Mouse (Mus musculus) forebrain, embryonic 12.5 days (tissue): Measurements from ENCODE around the gene Ahnak2. TPM values are rescaled to one million over a fixed set of nuclear protein-coding genes. Genes with fewer than 3 reads are reported as not detected.
A peak's percentile ranks its signal among the peaks of the same experiment; 100 is the strongest.

Experiments used
- ATAC-seq: fragments of 200-750 bp; cut with Nextera tagmentation; 2 replicates; pipeline ENCODE4 v1.8.0; 2017; ENCODE audit warnings: moderate TSS enrichment; ENCODE audit not compliant: low FRiP score
- H3K27ac ChIP-seq: fragments of 300-500 bp; sonication (generic); 2 replicates; pipeline ENCODE4 v1.5.1; 2016; ENCODE audit warnings: mild to moderate bottlenecking
- H3K27me3 ChIP-seq: fragments of 300-500 bp; sonication (generic); 2 replicates; pipeline ENCODE4 v1.6.1; 2016; ENCODE audit warnings: mild to moderate bottlenecking
- H3K36me3 ChIP-seq: fragments of 300-500 bp; sonication (generic); replicated peaks from 2 replicates; pipeline ENCODE4 v1.6.1; 2016; ENCODE audit warnings: mild to moderate bottlenecking
- H3K4me1 ChIP-seq: fragments of 300-500 bp; sonication (generic); 2 replicates; pipeline ENCODE4 v1.6.1; 2016
- H3K4me2 ChIP-seq: fragments of 300-500 bp; sonication (generic); 2 replicates; pipeline ENCODE4 v1.6.1; 2016; ENCODE audit warnings: mild to moderate bottlenecking, moderate library complexity
- H3K4me3 ChIP-seq: fragments of 300-500 bp; sonication (generic); replicated peaks from 2 replicates; pipeline ENCODE4 v1.5.1; 2016; ENCODE audit warnings: mild to moderate bottlenecking
- H3K9ac ChIP-seq: fragments of 300-500 bp; sonication (generic); 2 replicates; pipeline ENCODE4 v1.6.1; 2016; ENCODE audit warnings: mild to moderate bottlenecking
- H3K9me3 ChIP-seq: fragments of 300-500 bp; sonication (generic); 2 replicates; pipeline ENCODE4 v1.6.1; 2016
- WGBS: fragments of 180-500 bp; shearing (Covaris S2); methylation state at CpG from one replicate; pipeline ENCODE4 v1.1.7; 2016; 5-methylcytosine and 5-hydroxymethylcytosine counted together
- polyA plus RNA-seq: library from polyadenylated mRNA; unstranded; fragments of >200 nt; fragmentation: Nextera tagmentation; extraction: Ambion mirVana; gene quantifications from 2 replicates; pipeline ENCODE4 v1.2.1, GENCODE M21; 2016

Gene Ahnak2
- polyA plus RNA-seq, 1 experiment from 2014 or later = 0.19 TPM

- H3K9me3 ChIP-seq = no peaks in the 10 kb centered on the region
- H3K9ac ChIP-seq = no peak overlapping the region
- peaks cover 82% of the 10 kb centered on the region for H3K36me3 ChIP-seq
- no peak overlapping the region for H3K4me3 ChIP-seq
- H3K27ac ChIP-seq = no peak overlapping the region
- H3K4me1 ChIP-seq = no peaks in the 10 kb centered on the region
- no peak overlapping the region for H3K4me2 ChIP-seq
- ATAC-seq = no peak
- no peaks in the 10 kb centered on the region for H3K27me3 ChIP-seq
- WGBS = 92% methylated on average over 19 of the region's 19 CpGs
These were observed 67.4 kb downstream of the Ahnak2 start for GRCm38 (mm10) chr12:112734881-112735655.

DNA sequence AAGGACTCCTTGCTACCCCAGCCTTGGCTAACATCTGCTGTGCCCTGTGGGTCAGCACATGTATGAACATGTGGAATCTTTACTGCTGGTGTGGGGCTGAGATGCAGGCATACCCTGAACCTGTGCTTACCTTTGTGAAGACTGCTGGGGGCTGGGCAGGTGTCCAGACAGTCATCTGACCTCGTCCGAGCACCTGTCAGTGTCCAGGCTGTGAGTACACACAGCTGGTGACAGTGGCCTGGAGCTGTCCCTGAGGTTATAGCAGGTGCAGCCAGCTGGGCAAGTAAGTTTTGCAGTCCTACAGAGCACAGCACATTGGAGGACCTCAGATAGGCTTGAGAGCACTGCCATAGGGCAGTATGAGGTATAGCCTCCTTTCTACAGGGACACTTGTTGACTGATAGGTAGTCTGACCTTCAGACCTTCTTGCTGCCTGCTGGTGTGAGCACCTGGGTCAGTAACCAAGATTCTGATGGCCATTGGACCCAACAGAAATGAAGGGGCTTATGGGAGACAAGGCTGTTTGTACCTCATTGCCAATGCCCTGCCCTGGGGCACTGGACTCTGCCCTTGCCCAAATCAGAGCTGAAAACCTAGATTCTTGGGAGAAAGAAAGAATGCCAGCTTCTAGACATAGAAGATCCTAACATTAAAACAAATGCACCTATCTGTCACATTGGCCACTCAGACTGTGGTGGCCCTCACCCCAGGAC is 68.2 kb downstream of the Ahnak2 start:
- peaks cover 77% of the 10 kb centered on the region for H3K36me3 ChIP-seq
- WGBS = 87% methylated on average over 2 of the region's 2 CpGs
- no peak for ATAC-seq
- no peaks in the 10 kb centered on the region for H3K27me3 ChIP-seq
- H3K4me3 ChIP-seq = no peak overlapping the region
- no peak overlapping the region for H3K27ac ChIP-seq
- H3K9me3 ChIP-seq = no peaks in the 10 kb centered on the region
- no peak overlapping the region for H3K9ac ChIP-seq
- H3K4me1 ChIP-seq = no peaks in the 10 kb centered on the region
- H3K4me2 ChIP-seq = no peak overlapping the region

- H3K9me3 ChIP-seq = no peaks in the 10 kb centered on the region
- H3K4me1 ChIP-seq = peaks cover 2% of the 10 kb centered on the region; the same call in 1 of the 2 replicates
- no peak overlapping the region for H3K4me2 ChIP-seq
- no peak overlapping the region for H3K27ac ChIP-seq
- H3K4me3 ChIP-seq = no peak overlapping the region
- ATAC-seq = no peak
- H3K27me3 ChIP-seq = no peaks in the 10 kb centered on the region
- WGBS = 92% methylated on average over 10 of the region's 10 CpGs
- H3K36me3 ChIP-seq = peaks cover 61% of the 10 kb centered on the region
- no peak overlapping the region for H3K9ac ChIP-seq
These were observed 69.9 kb downstream of the Ahnak2 start for GRCm38 (mm10) chr12:112732591-112732990.

DNA sequence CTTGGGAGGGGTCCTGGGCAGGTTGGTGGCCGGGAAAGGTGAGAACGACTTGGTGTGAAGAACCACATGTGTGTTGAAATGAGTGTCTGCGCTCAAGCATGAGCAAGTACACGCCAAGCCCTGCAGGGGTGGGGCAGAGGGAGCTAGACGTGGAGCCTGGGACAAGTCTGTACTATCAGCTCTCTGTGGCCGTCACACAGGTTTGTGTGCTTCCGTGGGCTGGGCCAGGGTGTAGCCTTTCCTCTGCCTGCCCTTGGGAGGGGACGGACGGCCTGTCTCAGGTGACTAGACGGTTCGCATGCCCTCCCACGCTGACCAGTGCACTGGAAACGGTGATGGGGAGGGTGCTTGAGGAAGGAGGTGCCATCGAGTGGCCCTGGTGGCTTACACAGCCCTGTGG is 71.6 kb downstream of the Ahnak2 start:
- Histone ChIP-seq H3K36me3 (peaks cover 43% of the 10 kb centered on the region), H3K4me2 (no peak overlapping the region), H3K27ac (no peak overlapping the region), H3K4me1 (peaks cover 4% of the 10 kb centered on the region; the same call in 1 of the 2 replicates), H3K27me3 (no peaks in the 10 kb centered on the region), H3K9me3 (no peaks in the 10 kb centered on the region), H3K4me3 (no peak overlapping the region), H3K9ac (no peak overlapping the region)
- no peak for ATAC-seq
- WGBS = 86% methylated on average over 14 of the region's 14 CpGs

DNA sequence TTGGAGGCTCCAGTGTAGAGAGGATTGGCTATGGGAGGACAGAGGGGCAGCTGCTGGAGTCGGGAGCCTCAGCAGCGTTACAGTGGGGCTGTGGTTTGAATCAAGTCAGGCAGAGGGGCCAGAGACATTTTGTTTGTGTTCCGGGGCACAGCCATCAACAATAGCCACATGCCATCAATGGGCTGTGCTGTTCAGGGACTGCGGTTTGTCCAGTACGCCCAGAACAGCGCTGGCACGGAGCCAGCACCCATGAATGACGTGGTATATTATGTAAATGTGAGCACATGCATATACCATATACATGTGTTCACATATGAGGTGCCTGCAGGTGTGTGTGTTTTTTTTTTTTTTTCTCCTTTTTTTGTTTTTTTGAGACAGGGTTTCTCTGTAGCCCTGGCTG is 74.7 kb downstream of the Ahnak2 start:
- WGBS = 77% methylated on average over 8 of the region's 8 CpGs
- Histone ChIP-seq H3K27me3 (peaks cover 10% of the 10 kb centered on the region), H3K36me3 (peaks cover 21% of the 10 kb centered on the region), H3K9me3 (no peaks in the 10 kb centered on the region), H3K4me2 (no peak overlapping the region), H3K4me1 (peaks cover 14% of the 10 kb centered on the region), H3K9ac (no peak overlapping the region), H3K4me3 (no peak overlapping the region), H3K27ac (no peak overlapping the region)
- ATAC-seq = no peak

- H3K9ac ChIP-seq = no peak overlapping the region
- H3K4me2 ChIP-seq = no peak overlapping the region
- no peaks in the 10 kb centered on the region for H3K9me3 ChIP-seq
- H3K27ac ChIP-seq = no peak overlapping the region
- no peak overlapping the region for H3K4me3 ChIP-seq
- peaks cover 37% of the 10 kb centered on the region for H3K27me3 ChIP-seq
- H3K4me1 ChIP-seq = peaks cover 28% of the 10 kb centered on the region
- H3K36me3 ChIP-seq = no peaks in the 10 kb centered on the region
- peak; percentile 40; the same call in 1 of the 2 replicates for ATAC-seq
- 78% methylated on average over 11 of the region's 11 CpGs for WGBS
These were observed 78.2 kb downstream of the Ahnak2 start for GRCm38 (mm10) chr12:112724077-112724805.

DNA sequence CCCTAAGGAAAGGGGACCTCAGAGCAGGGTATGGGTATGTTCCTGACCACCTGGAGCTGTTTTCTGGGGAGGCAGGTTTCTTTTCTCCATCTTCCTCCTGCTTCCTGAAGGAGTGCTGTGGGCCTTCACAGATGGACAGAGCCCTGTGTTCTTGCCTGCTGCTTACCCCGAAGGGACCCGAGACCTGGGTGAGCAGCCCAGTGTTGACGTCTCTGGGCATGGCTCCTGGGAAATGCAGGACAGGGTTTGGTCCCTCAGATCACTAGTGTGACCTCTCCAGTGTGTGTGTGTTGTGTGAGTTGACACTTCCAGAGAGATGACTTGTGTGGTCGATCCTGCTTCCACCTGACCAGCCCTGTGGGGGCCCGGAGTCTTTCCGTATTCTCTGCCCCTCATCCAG is 79.0 kb downstream of the Ahnak2 start:
- Histone ChIP-seq H3K27ac (no peak overlapping the region), H3K36me3 (no peaks in the 10 kb centered on the region), H3K4me2 (peak overlapping the region; percentile 99), H3K4me1 (peaks cover 28% of the 10 kb centered on the region), H3K9me3 (no peaks in the 10 kb centered on the region), H3K27me3 (peaks cover 37% of the 10 kb centered on the region), H3K4me3 (peak overlapping the region; percentile 91; the same call in 1 of the 2 replicates), H3K9ac (no peak overlapping the region)
- no peak for ATAC-seq
- WGBS = 86% methylated on average over 6 of the region's 6 CpGs

DNA sequence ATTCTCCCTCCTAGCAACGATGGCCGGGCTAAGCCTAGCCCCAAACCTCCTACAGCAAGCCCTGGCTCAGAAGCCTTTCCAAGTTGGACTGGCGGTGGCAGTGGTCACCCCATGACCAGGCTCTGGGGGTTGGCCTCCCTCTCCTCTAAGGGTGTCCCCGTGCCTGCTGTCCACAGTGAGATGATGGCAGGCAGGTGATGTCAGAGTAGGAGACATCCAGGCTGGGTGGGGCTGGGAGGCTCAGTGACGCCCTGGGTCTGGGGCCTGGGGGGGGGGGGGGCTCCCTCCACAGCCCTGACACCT is 79.5 kb downstream of the Ahnak2 start:
- 12% methylated on average over 5 of the region's 5 CpGs for WGBS
- Histone ChIP-seq H3K36me3 (no peaks in the 10 kb centered on the region), H3K27me3 (peaks cover 37% of the 10 kb centered on the region), H3K9me3 (no peaks in the 10 kb centered on the region), H3K9ac (peak overlapping the region; percentile 88), H3K4me1 (peaks cover 28% of the 10 kb centered on the region), H3K4me2 (peak overlapping the region; percentile 99), H3K4me3 (peak overlapping the region; percentile 91), H3K27ac (no peak overlapping the region)
- no peak for ATAC-seq

DNA sequence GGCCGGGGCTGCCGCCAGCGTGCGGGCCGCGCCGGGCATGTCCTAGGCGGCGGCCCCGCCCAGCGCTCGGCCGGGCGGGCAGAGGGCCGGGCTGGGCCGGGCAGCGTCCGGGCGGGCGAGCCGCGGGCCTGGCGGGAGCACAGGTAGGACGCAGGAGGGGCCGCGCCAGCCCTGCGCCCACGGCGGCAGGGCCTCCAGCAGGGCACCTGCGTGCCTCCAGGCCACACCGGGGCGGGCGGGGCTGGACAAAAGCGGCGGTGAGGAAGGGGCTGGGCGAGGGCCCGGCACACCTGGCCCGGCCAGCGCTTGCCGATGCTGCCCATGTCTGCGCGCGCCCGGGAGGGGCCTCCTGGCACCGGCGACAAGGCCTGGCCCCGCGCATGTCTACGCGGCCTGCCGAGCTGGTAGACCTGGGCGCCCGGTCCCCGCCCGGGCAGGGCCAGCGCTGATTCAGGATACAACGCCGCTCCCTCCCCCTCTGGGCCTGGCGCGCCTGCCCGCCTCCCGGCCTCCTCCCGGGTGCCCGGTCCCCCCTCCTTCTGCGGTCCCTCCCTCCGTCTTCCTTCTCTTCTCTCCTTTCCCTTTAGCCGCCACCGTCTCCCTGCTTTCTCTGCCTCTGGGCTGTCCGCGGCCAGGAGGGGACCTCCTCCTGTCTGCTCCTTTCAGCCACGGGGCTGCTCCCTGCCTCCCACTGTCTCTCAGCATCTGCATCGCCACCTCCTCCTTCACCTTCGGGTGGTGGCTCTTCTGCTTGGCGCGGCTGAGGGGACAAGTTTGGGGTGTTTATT is 80.0 kb downstream of the Ahnak2 start:
- Histone ChIP-seq H3K4me3 (peak overlapping the region; percentile 91), H3K4me1 (peaks cover 24% of the 10 kb centered on the region), H3K27me3 (peaks cover 37% of the 10 kb centered on the region), H3K9me3 (no peaks in the 10 kb centered on the region), H3K27ac (peak overlapping the region; percentile 36; the same call in 1 of the 2 replicates), H3K4me2 (peak overlapping the region; percentile 99), H3K36me3 (no peaks in the 10 kb centered on the region), H3K9ac (peak overlapping the region; percentile 88)
- ATAC-seq = peak; percentile 67
- WGBS = under 1% methylated on average over 58 of the region's 75 CpGs
